Mouse (Mus musculus): ENCODE results near the gene Mrpl33. TPM values are rescaled to one million over a fixed set of nuclear protein-coding genes. Genes with fewer than 3 reads are reported as not detected.
"Not testable (repeated sequence)": the region's sequence is repeated elsewhere in the genome, so short reads cannot be mapped to it uniquely, and the experiment has no call there.

Gene Mrpl33
- total and polyA plus RNA-seq, 3 experiments, result 5.0 to 172 (median 102) TPM

GRCm38 (mm10) chr5:31576539-31576975, 20.2 kb upstream of the Mrpl33 start:
- H3K27me3 ChIP-seq (ENCODE audit: insufficient read depth, low read length), result peaks cover 27% of the 10 kb centered on the region
- no peaks in the 10 kb centered on the region for H3K9me3 ChIP-seq (replicated peaks)
- no peaks in the 10 kb centered on the region for H3K36me3 ChIP-seq (replicated peaks)
- H3K4me1 ChIP-seq (ENCODE audit: insufficient read depth, low read depth, low read length), result 0 out of 2 replicates have a peak, but pooled peaks cover 3% of the 10 kb centered on the region
- ATAC-seq (ENCODE audit: extremely low read depth, insufficient number of reproducible peaks, low FRiP score, poor library complexity, severe bottlenecking), result no peak
- TF ChIP-seq TAL1 (conservative IDR thresholded peaks at IDR 0.05; ENCODE audit: low read depth, low read length) (no peak), GATA1 (IDR thresholded peaks at IDR 0.05; ENCODE audit: borderline replicate concordance, low read length) (no peak), GATA2 (IDR thresholded peaks at IDR 0.05; ENCODE audit: borderline replicate concordance, low read depth, low read length) (no peak), CTCF (IDR thresholded peaks at IDR 0.05; ENCODE audit: low read depth, low read length) (no peak), POLR2AphosphoS5 (IDR thresholded peaks at IDR 0.05; ENCODE audit: insufficient replicate concordance, low read depth, low read length) (no peak)
- H3K4me3 ChIP-seq (ENCODE audit: low read depth, low read length), result no peak overlapping the region
- no peak for DNase-seq (ENCODE audit: low spot score)

GRCm38 (mm10) chr5:31581263-31581662, 15.5 kb upstream of the Mrpl33 start:
- DNase-seq (ENCODE audit: low spot score) (no peak), ATAC-seq (ENCODE audit: extremely low read depth, insufficient number of reproducible peaks, low FRiP score, poor library complexity, severe bottlenecking) (no peak)
- Histone ChIP-seq H3K36me3 (replicated peaks) (no peaks in the 10 kb centered on the region), H3K9me3 (replicated peaks) (0 out of 2 replicates have a peak, but pooled peaks cover 3% of the 10 kb centered on the region), H3K4me3 (ENCODE audit: low read depth, low read length) (no peak overlapping the region), H3K4me1 (ENCODE audit: insufficient read depth, low read depth, low read length) (0 out of 2 replicates have a peak, but pooled peaks cover 5% of the 10 kb centered on the region), H3K27me3 (ENCODE audit: insufficient read depth, low read length) (peaks cover 35% of the 10 kb centered on the region)
- TF ChIP-seq POLR2AphosphoS5 (IDR thresholded peaks at IDR 0.05; ENCODE audit: insufficient replicate concordance, low read depth, low read length), result no peak

- H3K9me3 ChIP-seq (replicated peaks), result 0 out of 2 replicates have a peak, but pooled peaks cover 3% of the 10 kb centered on the region
- TF ChIP-seq POLR2AphosphoS5 (IDR thresholded peaks at IDR 0.05; ENCODE audit: insufficient replicate concordance, low read depth, low read length) (no peak), TAL1 (conservative IDR thresholded peaks at IDR 0.05; ENCODE audit: low read depth, low read length) (no peak), CTCF (IDR thresholded peaks at IDR 0.05; ENCODE audit: low read depth, low read length) (no peak), GATA1 (IDR thresholded peaks at IDR 0.05; ENCODE audit: borderline replicate concordance, low read length) (no peak), GATA2 (IDR thresholded peaks at IDR 0.05; ENCODE audit: borderline replicate concordance, low read depth, low read length) (no peak)
- no peaks in the 10 kb centered on the region for H3K36me3 ChIP-seq (replicated peaks)
- 0 out of 2 replicates have a peak, but pooled peaks cover 3% of the 10 kb centered on the region for H3K4me1 ChIP-seq (ENCODE audit: insufficient read depth, low read depth, low read length)
- ATAC-seq (ENCODE audit: extremely low read depth, insufficient number of reproducible peaks, low FRiP score, poor library complexity, severe bottlenecking) (no peak), DNase-seq (ENCODE audit: low spot score) (no peak)
- H3K27me3 ChIP-seq (ENCODE audit: insufficient read depth, low read length), result peaks cover 36% of the 10 kb centered on the region
- H3K4me3 ChIP-seq (ENCODE audit: low read depth, low read length), result no peak overlapping the region
Measured at GRCm38 (mm10) chr5:31581932-31582331, 14.8 kb upstream of the Mrpl33 start.

DNA sequence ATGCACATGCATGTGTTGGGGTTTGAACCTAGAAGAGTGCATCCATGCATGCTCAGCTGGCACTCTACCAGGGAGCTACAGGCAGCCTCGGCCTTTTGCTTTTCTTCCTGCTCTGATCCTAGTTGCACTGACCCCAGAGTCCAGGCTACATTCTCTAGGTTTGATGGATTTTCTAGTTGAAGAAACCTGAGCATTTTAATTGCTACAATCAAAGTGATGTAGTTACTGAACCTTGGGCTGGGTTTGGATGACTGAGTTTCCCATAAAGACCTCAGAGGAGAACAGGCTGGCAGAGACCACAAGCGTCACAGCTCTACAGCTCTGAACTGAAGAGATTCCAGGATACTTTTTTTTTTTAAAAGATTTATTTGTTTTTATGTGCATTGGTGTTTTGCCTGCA, 13.5 kb upstream of the Mrpl33 start:
- TF ChIP-seq GATA1 (IDR thresholded peaks at IDR 0.05; ENCODE audit: borderline replicate concordance, low read length) (no peak), CTCF (IDR thresholded peaks at IDR 0.05; ENCODE audit: low read depth, low read length) (no peak), POLR2AphosphoS5 (IDR thresholded peaks at IDR 0.05; ENCODE audit: insufficient replicate concordance, low read depth, low read length) (no peak), GATA2 (IDR thresholded peaks at IDR 0.05; ENCODE audit: borderline replicate concordance, low read depth, low read length) (no peak), TAL1 (conservative IDR thresholded peaks at IDR 0.05; ENCODE audit: low read depth, low read length) (no peak)
- Histone ChIP-seq H3K27me3 (ENCODE audit: insufficient read depth, low read length) (peaks cover 36% of the 10 kb centered on the region), H3K4me1 (ENCODE audit: insufficient read depth, low read depth, low read length) (0 out of 2 replicates have a peak, but pooled peaks cover 3% of the 10 kb centered on the region), H3K4me3 (ENCODE audit: low read depth, low read length) (no peak overlapping the region), H3K36me3 (replicated peaks) (no peaks in the 10 kb centered on the region), H3K9me3 (replicated peaks) (0 out of 2 replicates have a peak, but pooled peaks cover 3% of the 10 kb centered on the region)
- DNase-seq (ENCODE audit: low spot score), result no peak
- no peak for ATAC-seq (ENCODE audit: extremely low read depth, insufficient number of reproducible peaks, low FRiP score, poor library complexity, severe bottlenecking)

DNA sequence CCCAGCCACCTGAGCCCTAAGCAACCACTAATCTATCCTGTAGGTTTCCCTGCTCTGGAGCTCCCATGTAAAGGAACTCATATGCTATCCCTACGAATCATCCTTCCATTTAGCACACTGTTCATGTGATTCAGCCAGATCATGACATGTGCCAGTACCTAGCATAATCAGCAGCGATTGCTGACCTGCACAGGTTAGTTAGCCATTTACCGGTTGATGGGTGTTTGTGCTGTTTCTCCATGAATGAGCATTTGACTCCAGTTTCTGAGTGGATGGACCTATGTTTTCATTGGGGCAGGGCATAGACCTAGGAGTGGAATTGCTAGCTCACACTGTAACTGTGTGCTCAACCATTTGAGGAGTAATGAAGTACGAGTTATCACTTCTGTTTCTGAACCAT, 11.2 kb upstream of the Mrpl33 start:
- peaks cover 9% of the 10 kb centered on the region; the same call in 1 of the 2 replicates for H3K9me3 ChIP-seq (replicated peaks)
- no peak for TF ChIP-seq POLR2AphosphoS5 (IDR thresholded peaks at IDR 0.05; ENCODE audit: insufficient replicate concordance, low read depth, low read length)
- no peak for TF ChIP-seq GATA2 (IDR thresholded peaks at IDR 0.05; ENCODE audit: borderline replicate concordance, low read depth, low read length)
- TF ChIP-seq TAL1 (conservative IDR thresholded peaks at IDR 0.05; ENCODE audit: low read depth, low read length), result no peak
- TF ChIP-seq GATA1 (IDR thresholded peaks at IDR 0.05; ENCODE audit: borderline replicate concordance, low read length), result no peak
- TF ChIP-seq CTCF (IDR thresholded peaks at IDR 0.05; ENCODE audit: low read depth, low read length), result no peak

DNA sequence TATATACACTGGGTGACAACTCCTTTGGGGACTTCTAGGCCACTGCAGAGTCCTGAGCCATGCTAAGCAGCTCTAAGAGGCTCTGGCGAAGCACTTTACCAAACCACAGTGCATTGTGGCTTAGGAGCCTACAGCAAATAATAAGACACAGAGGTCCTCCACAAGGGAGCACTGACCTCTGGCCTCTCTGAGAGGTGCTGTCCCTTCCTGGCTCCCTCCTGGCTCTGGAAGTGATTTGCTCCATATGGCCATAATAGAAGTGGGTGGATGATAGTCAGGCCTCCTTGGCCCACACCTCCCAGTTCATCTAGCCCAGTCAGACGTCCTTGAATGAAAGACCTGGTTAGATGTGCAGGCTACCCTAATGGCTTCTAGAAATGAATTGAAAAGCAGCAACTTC, 8.7 kb upstream of the Mrpl33 start:
- Histone ChIP-seq H3K36me3 (replicated peaks) (no peaks in the 10 kb centered on the region), H3K27me3 (ENCODE audit: insufficient read depth, low read length) (peaks cover 20% of the 10 kb centered on the region), H3K9me3 (replicated peaks) (peaks cover 9% of the 10 kb centered on the region; the same call in 1 of the 2 replicates), H3K4me1 (ENCODE audit: insufficient read depth, low read depth, low read length) (no peaks in the 10 kb centered on the region), H3K4me3 (ENCODE audit: low read depth, low read length) (no peak overlapping the region)
- TF ChIP-seq CTCF (IDR thresholded peaks at IDR 0.05; ENCODE audit: low read depth, low read length), result no peak
- no peak for TF ChIP-seq GATA2 (IDR thresholded peaks at IDR 0.05; ENCODE audit: borderline replicate concordance, low read depth, low read length)
- TF ChIP-seq POLR2AphosphoS5 (IDR thresholded peaks at IDR 0.05; ENCODE audit: insufficient replicate concordance, low read depth, low read length), result no peak
- no peak for TF ChIP-seq GATA1 (IDR thresholded peaks at IDR 0.05; ENCODE audit: borderline replicate concordance, low read length)
- no peak for TF ChIP-seq TAL1 (conservative IDR thresholded peaks at IDR 0.05; ENCODE audit: low read depth, low read length)
- DNase-seq (ENCODE audit: low spot score) (no peak), ATAC-seq (ENCODE audit: extremely low read depth, insufficient number of reproducible peaks, low FRiP score, poor library complexity, severe bottlenecking) (no peak)

More for the DNA sequence above, 11.2 kb upstream of the Mrpl33 start:
- no peaks in the 10 kb centered on the region for H3K36me3 ChIP-seq (replicated peaks)
- no peak overlapping the region for H3K4me3 ChIP-seq (ENCODE audit: low read depth, low read length)
- 0 out of 2 replicates have a peak, but pooled peaks cover 3% of the 10 kb centered on the region for H3K4me1 ChIP-seq (ENCODE audit: insufficient read depth, low read depth, low read length)
- DNase-seq (ENCODE audit: low spot score) (no peak), ATAC-seq (ENCODE audit: extremely low read depth, insufficient number of reproducible peaks, low FRiP score, poor library complexity, severe bottlenecking) (no peak)
- peaks cover 26% of the 10 kb centered on the region for H3K27me3 ChIP-seq (ENCODE audit: insufficient read depth, low read length)

GRCm38 (mm10) chr5:31588672-31589071, 8.1 kb upstream of the Mrpl33 start:
- not testable (repeated sequence) for H3K36me3 ChIP-seq (replicated peaks); H3K9me3 ChIP-seq (replicated peaks); DNase-seq (ENCODE audit: low spot score); H3K4me3 ChIP-seq (ENCODE audit: low read depth, low read length); H3K4me1 ChIP-seq (ENCODE audit: insufficient read depth, low read depth, low read length); ATAC-seq (ENCODE audit: extremely low read depth, insufficient number of reproducible peaks, low FRiP score, poor library complexity, severe bottlenecking)
- H3K27me3 ChIP-seq (ENCODE audit: insufficient read depth, low read length), result peaks cover 18% of the 10 kb centered on the region
